23 mouse cellular contexts compared by ENCODE assay signal in genomic region chr17:57235803-57236202, GRCm38 (mm10). TPM values are rescaled to one million over a fixed set of nuclear protein-coding genes. Genes with fewer than 3 reads are reported as not detected.
DNase-seq lines count a peak whose midpoint lies in the region; ATAC-seq and TF ChIP-seq lines count a peak whose summit lies in the region.
"Had no signal": no experiment of that assay in that cellular context is flagged by ENCODE, and none has a peak within 500 bp of the region (broad histone marks: within the 10 kb centered on the region; RNA-seq: fewer than 3 reads in every experiment).

No protein-coding gene starts in this region.

- 14% methylated on average over 5 of the region's 5 CpGs for WGBS in liver, adult 2 months
- 66% methylated on average over 5 of the region's 5 CpGs for WGBS in intestine, postnatal 0 days
- 89% methylated on average over 5 of the region's 5 CpGs for WGBS in midbrain, postnatal 0 days
- 90% methylated on average over 5 of the region's 5 CpGs for WGBS in hindbrain, embryonic 10.5 days

- peak overlapping the region; percentile 59 for H3K4me3 ChIP-seq in liver, adult 2 months (ENCODE audit: insufficient read depth, low read depth, low read length)
- peak overlapping the region; percentile 37; the same call in 1 of the 2 replicates for H3K4me3 ChIP-seq in intestine, postnatal 0 days (ENCODE audit: low read depth, low read length)
- H3K4me3 ChIP-seq in midbrain, postnatal 0 days (ENCODE audit: low read depth, low read length) = no peak overlapping the region
- H3K4me3 ChIP-seq in hindbrain, embryonic 10.5 days = no peak overlapping the region
- H3K4me3 ChIP-seq: heart, embryonic 15.5 days; hindbrain, embryonic 13.5 days; limb, embryonic 12.5 days; myocyte; neural tube, embryonic 15.5 days had no signal

- peak; percentile 51 for TF ChIP-seq POLR2A in liver, adult 2 months (IDR thresholded peaks at IDR 0.05; ENCODE audit: extremely low read depth, insufficient read depth, low read length)

- H3K27me3 ChIP-seq in liver, adult 2 months (ENCODE audit: control insufficient read depth, insufficient read depth, low read length) = no peaks in the 10 kb centered on the region
- H3K27me3 ChIP-seq in intestine, postnatal 0 days (replicated peaks; ENCODE audit: control insufficient read depth, insufficient read depth, low read length) = no peaks in the 10 kb centered on the region
- H3K27me3 ChIP-seq in midbrain, postnatal 0 days (ENCODE audit: insufficient read depth, low read length) = no peaks in the 10 kb centered on the region
- no peaks in the 10 kb centered on the region for H3K27me3 ChIP-seq in hindbrain, embryonic 10.5 days (ENCODE audit: insufficient read depth, poor library complexity, severe bottlenecking)
- H3K27me3 ChIP-seq: heart, embryonic 15.5 days; hindbrain, embryonic 13.5 days; neural tube, embryonic 15.5 days had no signal

- no peaks in the 10 kb centered on the region for H3K9me3 ChIP-seq in intestine, postnatal 0 days (ENCODE audit: control insufficient read depth)
- H3K9me3 ChIP-seq in midbrain, postnatal 0 days (ENCODE audit: low read length) = no peaks in the 10 kb centered on the region
- H3K9me3 ChIP-seq in hindbrain, embryonic 10.5 days = no peaks in the 10 kb centered on the region
- H3K9me3 ChIP-seq: heart, embryonic 15.5 days; hindbrain, embryonic 13.5 days; limb, embryonic 12.5 days; neural tube, embryonic 15.5 days had no signal

- ATAC-seq in intestine, postnatal 0 days = no peak; the same call in 1 of the 2 replicates
- ATAC-seq in midbrain, postnatal 0 days (ENCODE audit: low FRiP score) = peak; percentile 32; the same call in 1 of the 2 replicates
- ATAC-seq: lung, postnatal 0 days had no signal

- H3K4me2 ChIP-seq in intestine, postnatal 0 days (replicated peaks; ENCODE audit: low read depth) = peak overlapping the region; percentile 68
- no peak overlapping the region for H3K4me2 ChIP-seq in midbrain, postnatal 0 days (ENCODE audit: low read depth, low read length, poor library complexity, severe bottlenecking)
- H3K4me2 ChIP-seq: heart, embryonic 15.5 days; hindbrain, embryonic 13.5 days; limb, embryonic 12.5 days; neural tube, embryonic 15.5 days had no signal

- H3K4me1 ChIP-seq in liver, adult 2 months (ENCODE audit: control insufficient read depth, insufficient read depth, low read length) = peaks cover 22% of the 10 kb centered on the region
- peaks cover 6% of the 10 kb centered on the region; the same call in 1 of the 2 replicates for H3K4me1 ChIP-seq in intestine, postnatal 0 days (replicated peaks; ENCODE audit: control insufficient read depth, insufficient read depth, low read length)
- H3K4me1 ChIP-seq in midbrain, postnatal 0 days (ENCODE audit: insufficient read depth, low read length) = no peaks in the 10 kb centered on the region
- no peaks in the 10 kb centered on the region for H3K4me1 ChIP-seq in hindbrain, embryonic 10.5 days (replicated peaks)
- H3K4me1 ChIP-seq: heart, embryonic 15.5 days; limb, embryonic 12.5 days; neural tube, embryonic 15.5 days had no signal

- peaks cover 15% of the 10 kb centered on the region; the same call in 1 of the 2 replicates for H3K79me2 ChIP-seq in liver, adult 2 months (ENCODE audit: control insufficient read depth, insufficient read depth, low read length)

- H3K36me3 ChIP-seq in liver, adult 2 months (ENCODE audit: control insufficient read depth, insufficient read depth, low read length) = peaks cover 8% of the 10 kb centered on the region; the same call in 1 of the 2 replicates
- H3K36me3 ChIP-seq in intestine, postnatal 0 days (ENCODE audit: control insufficient read depth, insufficient read depth) = peaks cover 38% of the 10 kb centered on the region
- peaks cover 23% of the 10 kb centered on the region for H3K36me3 ChIP-seq in midbrain, postnatal 0 days (ENCODE audit: insufficient read depth, low read length)
- H3K36me3 ChIP-seq in hindbrain, embryonic 10.5 days = peaks cover 42% of the 10 kb centered on the region

- DNase-seq in heart, adult 11 months = peak; percentile 91
- DNase-seq in heart, adult 18-20 months = no peak
- no peak for DNase-seq in liver, adult 2 months (ENCODE audit: extremely low read depth, low read depth, low spot score)
- DNase-seq in liver = no peak
- DNase-seq in midbrain, postnatal 0 days (ENCODE audit: low spot score) = no peak
- DNase-seq in hindbrain, embryonic 10.5 days (ENCODE audit: low spot score) = no peak
- DNase-seq: adrenal gland, adult 8-10 months; B cell, adult 2 months; cerebellum, postnatal 10 days; kidney, postnatal 10 days; layer of hippocampus, adult 9-11 months; right cerebral cortex, postnatal 25 days; thymus, adult 18-20 months had no signal

- no peak for TF ChIP-seq CTCF in liver, adult 2 months (IDR thresholded peaks at IDR 0.05; ENCODE audit: low read depth, low read length)
- no peak for TF ChIP-seq CTCF in intestine, postnatal 0 days (IDR thresholded peaks at IDR 0.05; ENCODE audit: low read depth)
- TF ChIP-seq CTCF in midbrain, postnatal 0 days (IDR thresholded peaks at IDR 0.05) = no peak

- peak overlapping the region; percentile 57 for H3K9ac ChIP-seq in liver, adult 2 months (ENCODE audit: low read depth, low read length)
- no peak overlapping the region for H3K9ac ChIP-seq in intestine, postnatal 0 days (ENCODE audit: low read depth, low read length)
- no peak overlapping the region for H3K9ac ChIP-seq in midbrain, postnatal 0 days (replicated peaks; ENCODE audit: low read length, poor library complexity, severe bottlenecking)
- H3K9ac ChIP-seq: heart, embryonic 15.5 days; hindbrain, embryonic 13.5 days; limb, embryonic 12.5 days; neural tube, embryonic 15.5 days had no signal

- H3K27ac ChIP-seq in liver, adult 2 months (replicated peaks; ENCODE audit: insufficient read depth, low read depth, low read length) = peak overlapping the region; percentile 41
- H3K27ac ChIP-seq in intestine, postnatal 0 days (ENCODE audit: low read depth, low read length) = no peak overlapping the region
- no peak overlapping the region for H3K27ac ChIP-seq in midbrain, postnatal 0 days (ENCODE audit: low read depth, low read length)
- H3K27ac ChIP-seq in hindbrain, embryonic 10.5 days = no peak overlapping the region
- H3K27ac ChIP-seq: heart, embryonic 15.5 days; hindbrain, embryonic 13.5 days; limb, embryonic 12.5 days; neural tube, embryonic 15.5 days had no signal

RNA-seq across cellular contexts. Expression of gene C3, which starts 7.9 kb away (rescaled TPM):
- 100 to 1,000 TPM in 1 of 2 experiments, 10 to 100 TPM in 1; 69.5 to 194 TPM for total RNA-seq in heart, adult 18-20 months (2021)
- 5,384 and 7,708 TPM in 2 replicates for total RNA-seq in liver, adult 2 months (2014; rRNA removed)
- polyA plus RNA-seq in liver, adult 2 months (2012; rRNA removed) = 3,773 and 3,833 TPM in 2 replicates
- polyA plus RNA-seq in intestine, postnatal 0 days (2015; fragmentation: Nextera tagmentation; extraction: Ambion mirVana) = 19.5 TPM in 2 replicates
- total RNA-seq in midbrain, postnatal 0 days (2014; rRNA removed) = 0.49 and 8.6 TPM in 2 replicates
- polyA plus RNA-seq in midbrain, postnatal 0 days (2015; fragmentation: Nextera tagmentation; extraction: Ambion mirVana) = 1.7 and 2.9 TPM in 2 replicates
- polyA plus RNA-seq in hindbrain, embryonic 10.5 days (2016; fragmentation: Nextera tagmentation; extraction: Ambion mirVana) = 0.09 and 0.12 TPM in 2 replicates

RNA-seq across cellular contexts. Expression of gene Gpr108, which starts 12.4 kb away (rescaled TPM):
- 10 to 100 TPM; 24.4 to 30.0 TPM for total RNA-seq in heart, adult 18-20 months (2021)
- total RNA-seq in liver, adult 2 months (2014; rRNA removed) = 10.7 and 11.7 TPM in 2 replicates
- polyA plus RNA-seq in liver, adult 2 months (2012; rRNA removed) = 19.3 and 23.7 TPM in 2 replicates
- polyA plus RNA-seq in intestine, postnatal 0 days (2015; fragmentation: Nextera tagmentation; extraction: Ambion mirVana) = 14.7 and 16.2 TPM in 2 replicates
- 19.2 and 20.9 TPM in 2 replicates for total RNA-seq in midbrain, postnatal 0 days (2014; rRNA removed)
- 22.6 and 23.1 TPM in 2 replicates for polyA plus RNA-seq in midbrain, postnatal 0 days (2015; fragmentation: Nextera tagmentation; extraction: Ambion mirVana)
- 24.3 and 25.4 TPM in 2 replicates for polyA plus RNA-seq in hindbrain, embryonic 10.5 days (2016; fragmentation: Nextera tagmentation; extraction: Ambion mirVana)

RNA-seq across cellular contexts. Expression of gene Trip10, which starts 13.5 kb away (rescaled TPM):
- 100 to 1,000 TPM; 106 to 109 TPM for total RNA-seq in heart, adult 18-20 months (2021)
- total RNA-seq in liver, adult 2 months (2014; rRNA removed) = 4.6 and 5.1 TPM in 2 replicates
- 4.8 and 7.2 TPM in 2 replicates for polyA plus RNA-seq in liver, adult 2 months (2012; rRNA removed)
- 26.3 and 31.6 TPM in 2 replicates for polyA plus RNA-seq in intestine, postnatal 0 days (2015; fragmentation: Nextera tagmentation; extraction: Ambion mirVana)
- total RNA-seq in midbrain, postnatal 0 days (2014; rRNA removed) = 3.8 and 5.5 TPM in 2 replicates
- polyA plus RNA-seq in midbrain, postnatal 0 days (2015; fragmentation: Nextera tagmentation; extraction: Ambion mirVana) = 5.4 and 5.5 TPM in 2 replicates
- 28.1 and 37.9 TPM in 2 replicates for polyA plus RNA-seq in hindbrain, embryonic 10.5 days (2016; fragmentation: Nextera tagmentation; extraction: Ambion mirVana)

RNA-seq across cellular contexts. Expression of gene Tnfsf14, which starts 41.8 kb away (rescaled TPM):
- under 1 TPM in 1 of 2 experiments, not detected in 1; 0.36 TPM for total RNA-seq in heart, adult 18-20 months (2021)
- total RNA-seq in liver, adult 2 months (2014; rRNA removed) = 0.27 and 0.28 TPM in 2 replicates
- 0.42 and 0.75 TPM in 2 replicates for polyA plus RNA-seq in liver, adult 2 months (2012; rRNA removed)
- 0.10 and 0.12 TPM in 2 replicates for polyA plus RNA-seq in intestine, postnatal 0 days (2015; fragmentation: Nextera tagmentation; extraction: Ambion mirVana)
- not detected in 2 replicates for total RNA-seq in midbrain, postnatal 0 days (2014; rRNA removed)
- not detected in 2 replicates for polyA plus RNA-seq in midbrain, postnatal 0 days (2015; fragmentation: Nextera tagmentation; extraction: Ambion mirVana)
- 0.18 TPM in 1 of 2 replicates, not detected in the other for polyA plus RNA-seq in hindbrain, embryonic 10.5 days (2016; fragmentation: Nextera tagmentation; extraction: Ambion mirVana)
- total RNA-seq: gastrocnemius, adult 8-10 months; left cerebral cortex, adult 8-10 months had no signal
- polyA plus RNA-seq: heart, embryonic 15.5 days; intestine, embryonic 14.5 days; myocyte; neural tube, embryonic 15.5 days had no signal

RNA-seq across cellular contexts. Expression of gene Vav1, which starts 43.1 kb away (rescaled TPM):
- 1 to 10 TPM; 1.6 to 3.3 TPM for total RNA-seq in heart, adult 18-20 months (2021)
- total RNA-seq in liver, adult 2 months (2014; rRNA removed) = 2.7 and 2.9 TPM in 2 replicates
- polyA plus RNA-seq in liver, adult 2 months (2012; rRNA removed) = 1.3 and 1.9 TPM in 2 replicates
- polyA plus RNA-seq in intestine, postnatal 0 days (2015; fragmentation: Nextera tagmentation; extraction: Ambion mirVana) = 1.1 and 1.5 TPM in 2 replicates
- total RNA-seq in midbrain, postnatal 0 days (2014; rRNA removed) = 1.5 and 2.7 TPM in 2 replicates
- polyA plus RNA-seq in midbrain, postnatal 0 days (2015; fragmentation: Nextera tagmentation; extraction: Ambion mirVana) = 1.7 and 2.0 TPM in 2 replicates
- 2.0 and 2.2 TPM in 2 replicates for polyA plus RNA-seq in hindbrain, embryonic 10.5 days (2016; fragmentation: Nextera tagmentation; extraction: Ambion mirVana)
- polyA plus RNA-seq: myocyte had no signal

Comparison
In these comparisons a context has a peak if more than half of its experiments do, and no peak if none do; other contexts are left out.
1. H3K4me3 ChIP-seq: peak in liver, adult 2 months (single experiment) and intestine, postnatal 0 days (single experiment); none in midbrain, postnatal 0 days (single experiment) and hindbrain, embryonic 10.5 days (single experiment).
2. RNA of gene C3, which starts 7.9 kb away (polyA plus RNA-seq): 3,773 to 3,833 TPM in liver, adult 2 months; 19.5 TPM in intestine, postnatal 0 days, 1.7 to 2.9 TPM in midbrain, postnatal 0 days and 0.09 to 0.12 TPM in hindbrain, embryonic 10.5 days; every median in the first group is over 100 times any median in the second.